Mouse (Mus musculus): ENCODE results near the gene Hlx. TPM values are rescaled to one million over a fixed set of nuclear protein-coding genes. Genes with fewer than 3 reads are reported as not detected.

Gene Hlx
- polyA plus RNA-seq, 1 experiment = 0.75 TPM

DNA sequence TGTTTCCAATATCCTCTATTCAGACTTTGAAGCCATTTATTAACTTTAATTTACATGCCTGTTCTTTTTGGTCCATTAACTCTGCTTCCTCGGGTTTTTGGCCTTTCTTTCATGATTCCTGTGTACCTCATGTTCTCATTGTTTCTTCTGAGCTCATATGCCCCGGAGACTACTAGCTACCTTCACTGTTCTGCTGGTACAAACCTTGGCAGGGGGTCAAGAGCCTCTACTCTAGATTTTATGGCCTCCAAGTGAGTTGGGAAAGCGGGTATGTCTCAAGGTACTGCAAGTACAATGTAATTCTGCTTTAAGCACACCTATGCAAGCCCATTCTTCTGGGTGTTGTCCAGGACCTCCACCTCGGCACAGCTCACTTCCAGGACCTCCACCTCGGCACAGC, 30.5 kb upstream of the Hlx start:
- H3K27ac ChIP-seq (ENCODE audit: insufficient read depth, low read length) = no peak overlapping the region
- H3K4me3 ChIP-seq (ENCODE audit: insufficient read depth, low read length) = no peak overlapping the region
- TF ChIP-seq POLR2A (IDR thresholded peaks at IDR 0.05; ENCODE audit: extremely low read depth, insufficient read depth, low read length) = no peak
- TF ChIP-seq CTCF (IDR thresholded peaks at IDR 0.05; ENCODE audit: extremely low read depth, insufficient read depth, low read length) = no peak
- H3K4me1 ChIP-seq (ENCODE audit: control insufficient read depth, insufficient read depth, low read length) = no peaks in the 10 kb centered on the region

DNA sequence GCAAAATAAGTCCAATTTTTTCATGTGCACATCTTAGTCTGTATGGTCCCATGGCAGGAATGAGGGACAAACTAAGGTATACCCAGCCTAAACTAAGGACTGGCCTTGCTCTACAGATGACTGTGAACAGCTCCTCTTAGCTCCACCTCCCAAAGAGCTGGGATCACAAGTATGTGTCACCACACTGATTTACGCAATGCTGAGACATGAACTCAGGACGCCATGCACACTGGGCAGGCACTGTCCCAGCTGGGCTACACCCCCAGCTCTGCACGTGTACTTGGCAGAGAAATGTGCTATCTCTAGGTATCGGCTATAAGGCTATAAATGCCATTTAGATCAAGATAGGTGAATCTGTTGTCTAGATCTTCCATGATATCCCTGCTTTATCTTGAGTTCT, 29.6 kb upstream of the Hlx start:
- Histone ChIP-seq H3K4me3 (ENCODE audit: insufficient read depth, low read length) (no peak overlapping the region), H3K4me1 (ENCODE audit: control insufficient read depth, insufficient read depth, low read length) (no peaks in the 10 kb centered on the region), H3K27ac (ENCODE audit: insufficient read depth, low read length) (no peak overlapping the region)
- TF ChIP-seq CTCF (IDR thresholded peaks at IDR 0.05; ENCODE audit: extremely low read depth, insufficient read depth, low read length) (no peak), POLR2A (IDR thresholded peaks at IDR 0.05; ENCODE audit: extremely low read depth, insufficient read depth, low read length) (no peak)

DNA sequence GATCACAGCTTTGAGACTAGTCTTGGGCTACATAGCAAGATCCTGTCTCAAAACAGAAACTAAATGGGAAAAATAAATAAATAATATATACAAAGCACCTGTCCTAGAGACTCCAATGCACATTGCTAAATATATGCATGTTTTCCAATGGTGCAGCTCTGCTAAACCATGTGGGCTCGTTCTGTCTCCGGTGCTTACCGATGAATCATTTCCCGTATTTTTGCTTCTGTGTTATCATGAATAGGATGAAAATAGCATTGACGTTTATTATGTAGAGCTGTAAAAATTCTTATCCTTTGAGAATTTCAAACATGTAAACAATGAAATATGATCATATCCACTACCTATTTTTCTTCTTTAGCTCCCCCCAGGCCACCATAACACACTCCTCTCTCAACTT, 20.3 kb upstream of the Hlx start:
- no peak for TF ChIP-seq CTCF (IDR thresholded peaks at IDR 0.05; ENCODE audit: extremely low read depth, insufficient read depth, low read length)
- no peak for TF ChIP-seq POLR2A (IDR thresholded peaks at IDR 0.05; ENCODE audit: extremely low read depth, insufficient read depth, low read length)
- no peak overlapping the region for H3K4me3 ChIP-seq (ENCODE audit: insufficient read depth, low read length)
- H3K4me1 ChIP-seq (ENCODE audit: control insufficient read depth, insufficient read depth, low read length) = no peaks in the 10 kb centered on the region
- H3K27ac ChIP-seq (ENCODE audit: insufficient read depth, low read length) = no peak overlapping the region

DNA sequence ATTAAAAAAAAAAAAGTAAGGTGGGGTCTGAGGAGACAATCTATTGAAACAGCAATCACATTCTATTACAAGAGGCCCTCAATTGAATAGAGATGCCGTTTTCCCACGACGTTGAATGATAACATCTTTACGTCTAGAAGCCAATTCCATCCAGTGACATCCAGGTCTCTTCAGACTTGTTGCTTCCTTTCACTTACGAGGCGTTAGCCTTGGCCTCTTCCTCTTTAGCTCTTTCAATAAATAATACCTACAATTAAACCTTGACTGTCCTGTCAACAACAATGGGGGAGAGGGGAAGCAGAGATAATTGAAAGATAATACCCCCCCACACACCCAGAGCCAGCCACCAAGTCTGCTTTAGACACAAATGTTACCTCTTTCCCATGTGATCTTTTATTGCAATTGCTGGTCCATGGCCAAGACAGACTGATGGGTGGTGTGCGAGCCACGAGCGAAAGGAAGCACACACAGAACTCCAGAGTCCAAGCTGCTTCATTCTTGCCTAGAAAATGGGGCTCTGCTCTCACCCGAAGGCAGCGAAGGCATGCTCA, 17.8 kb upstream of the Hlx start:
- Histone ChIP-seq H3K4me3 (ENCODE audit: insufficient read depth, low read length) (no peak overlapping the region), H3K4me1 (ENCODE audit: control insufficient read depth, insufficient read depth, low read length) (no peaks in the 10 kb centered on the region), H3K27ac (ENCODE audit: insufficient read depth, low read length) (no peak overlapping the region)
- TF ChIP-seq POLR2A (IDR thresholded peaks at IDR 0.05; ENCODE audit: extremely low read depth, insufficient read depth, low read length) = no peak

DNA sequence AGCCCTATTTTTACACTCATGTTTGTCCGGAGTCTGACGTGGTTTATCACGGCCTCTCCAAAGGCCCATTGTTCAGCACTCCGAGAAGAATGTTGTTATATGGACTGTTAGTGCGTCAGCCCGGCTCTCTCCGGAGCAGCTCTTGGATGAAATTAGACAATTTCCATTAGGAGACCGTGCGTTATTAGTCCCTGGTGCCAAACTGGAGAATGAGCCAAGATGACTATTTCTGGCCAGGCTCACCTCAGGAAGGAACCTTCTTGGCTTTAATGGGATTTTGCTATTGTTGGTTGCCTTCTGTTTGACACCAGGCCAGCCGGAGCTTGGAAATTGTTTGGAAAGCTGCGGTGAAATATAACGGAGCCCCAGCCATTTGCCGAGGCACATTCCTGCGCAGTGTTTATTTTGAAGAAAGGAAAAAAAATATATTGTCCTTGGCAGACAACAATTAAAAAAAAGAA, 16.3 kb upstream of the Hlx start:
- Histone ChIP-seq H3K4me1 (ENCODE audit: control insufficient read depth, insufficient read depth, low read length) (no peaks in the 10 kb centered on the region), H3K4me3 (ENCODE audit: insufficient read depth, low read length) (no peak overlapping the region), H3K27ac (ENCODE audit: insufficient read depth, low read length) (no peak overlapping the region)
- no peak for TF ChIP-seq POLR2A (IDR thresholded peaks at IDR 0.05; ENCODE audit: extremely low read depth, insufficient read depth, low read length)
- no peak for TF ChIP-seq CTCF (IDR thresholded peaks at IDR 0.05; ENCODE audit: extremely low read depth, insufficient read depth, low read length)

DNA sequence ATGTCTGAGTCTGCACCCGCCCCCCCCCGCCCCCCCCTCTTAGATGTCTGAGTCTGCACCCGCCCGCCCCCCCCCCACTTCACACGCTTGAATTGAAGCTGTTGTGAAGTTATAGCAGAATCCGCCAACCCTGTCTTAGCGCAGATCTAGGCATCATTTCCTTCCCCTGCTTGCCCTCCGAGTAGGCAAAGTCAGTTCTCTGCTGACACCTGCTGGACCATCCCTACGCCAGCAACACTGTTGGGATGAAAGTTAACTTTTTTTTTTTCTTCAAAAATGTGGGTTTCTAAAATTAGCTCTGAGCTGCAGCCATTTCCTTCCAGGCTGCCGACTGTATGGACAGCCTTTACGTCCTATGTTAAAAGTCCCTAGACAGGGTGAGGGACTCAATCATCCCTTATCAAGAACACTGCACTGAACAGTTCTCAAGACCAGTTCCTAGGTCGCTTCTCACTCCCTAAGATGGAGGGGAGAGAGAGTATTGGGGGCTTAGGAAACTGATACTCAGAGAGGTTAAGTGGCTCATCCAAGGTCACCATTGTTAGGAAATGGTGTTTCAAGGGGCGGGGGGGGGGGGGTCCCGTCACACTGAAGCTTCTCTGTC, 5.6 kb upstream of the Hlx start:
- Histone ChIP-seq H3K4me1 (ENCODE audit: control insufficient read depth, insufficient read depth, low read length) (no peaks in the 10 kb centered on the region), H3K4me3 (ENCODE audit: insufficient read depth, low read length) (no peak overlapping the region), H3K27ac (ENCODE audit: insufficient read depth, low read length) (no peak overlapping the region)
- TF ChIP-seq CTCF (IDR thresholded peaks at IDR 0.05; ENCODE audit: extremely low read depth, insufficient read depth, low read length) (peak; percentile 92), POLR2A (IDR thresholded peaks at IDR 0.05; ENCODE audit: extremely low read depth, insufficient read depth, low read length) (no peak)

DNA sequence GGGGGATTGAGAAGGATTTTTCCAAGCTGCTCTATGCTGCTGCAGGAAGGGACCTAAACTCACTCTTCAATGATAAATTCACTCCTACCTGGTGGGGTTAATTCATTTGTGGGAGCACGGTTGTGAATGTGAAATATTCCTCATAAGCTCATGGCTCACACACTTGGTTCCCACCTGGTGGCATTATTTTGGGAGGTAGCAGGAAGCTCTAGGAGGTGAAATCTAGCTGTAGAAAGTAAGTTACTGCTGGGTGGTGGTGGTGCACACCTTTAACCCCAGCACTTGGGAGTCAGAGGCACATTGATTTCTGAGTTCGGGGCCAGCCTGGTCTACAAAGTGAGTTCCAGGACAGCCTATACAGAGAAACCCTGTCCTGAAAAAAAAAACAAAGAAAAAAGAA, 4.8 kb upstream of the Hlx start:
- TF ChIP-seq CTCF (IDR thresholded peaks at IDR 0.05; ENCODE audit: extremely low read depth, insufficient read depth, low read length) (no peak), POLR2A (IDR thresholded peaks at IDR 0.05; ENCODE audit: extremely low read depth, insufficient read depth, low read length) (no peak)
- H3K4me3 ChIP-seq (ENCODE audit: insufficient read depth, low read length) = no peak overlapping the region
- no peak overlapping the region for H3K27ac ChIP-seq (ENCODE audit: insufficient read depth, low read length)
- H3K4me1 ChIP-seq (ENCODE audit: control insufficient read depth, insufficient read depth, low read length) = no peaks in the 10 kb centered on the region

DNA sequence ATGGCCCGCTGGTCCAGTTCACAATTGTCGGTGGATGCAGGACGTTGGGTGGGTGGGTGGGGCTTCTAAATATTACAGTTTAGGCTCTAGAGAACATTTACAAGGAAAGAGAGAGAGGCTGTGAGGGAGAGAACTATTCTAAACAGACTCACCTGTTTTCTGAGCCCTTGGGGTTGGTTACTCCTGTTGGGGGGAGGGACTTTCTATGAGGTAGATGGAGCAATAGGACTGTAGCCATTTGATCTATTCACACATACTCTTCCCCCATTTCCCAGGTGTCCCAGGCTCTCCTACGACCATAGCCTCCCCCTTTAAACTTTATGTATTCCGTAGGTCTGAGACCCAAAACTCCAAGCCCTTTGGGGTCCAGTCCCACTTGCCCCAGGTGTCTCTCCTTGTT, 3.8 kb upstream of the Hlx start:
- Histone ChIP-seq H3K27ac (ENCODE audit: insufficient read depth, low read length) (no peak overlapping the region), H3K4me3 (ENCODE audit: insufficient read depth, low read length) (no peak overlapping the region), H3K4me1 (ENCODE audit: control insufficient read depth, insufficient read depth, low read length) (no peaks in the 10 kb centered on the region)
- TF ChIP-seq POLR2A (IDR thresholded peaks at IDR 0.05; ENCODE audit: extremely low read depth, insufficient read depth, low read length) (no peak), CTCF (IDR thresholded peaks at IDR 0.05; ENCODE audit: extremely low read depth, insufficient read depth, low read length) (no peak)

DNA sequence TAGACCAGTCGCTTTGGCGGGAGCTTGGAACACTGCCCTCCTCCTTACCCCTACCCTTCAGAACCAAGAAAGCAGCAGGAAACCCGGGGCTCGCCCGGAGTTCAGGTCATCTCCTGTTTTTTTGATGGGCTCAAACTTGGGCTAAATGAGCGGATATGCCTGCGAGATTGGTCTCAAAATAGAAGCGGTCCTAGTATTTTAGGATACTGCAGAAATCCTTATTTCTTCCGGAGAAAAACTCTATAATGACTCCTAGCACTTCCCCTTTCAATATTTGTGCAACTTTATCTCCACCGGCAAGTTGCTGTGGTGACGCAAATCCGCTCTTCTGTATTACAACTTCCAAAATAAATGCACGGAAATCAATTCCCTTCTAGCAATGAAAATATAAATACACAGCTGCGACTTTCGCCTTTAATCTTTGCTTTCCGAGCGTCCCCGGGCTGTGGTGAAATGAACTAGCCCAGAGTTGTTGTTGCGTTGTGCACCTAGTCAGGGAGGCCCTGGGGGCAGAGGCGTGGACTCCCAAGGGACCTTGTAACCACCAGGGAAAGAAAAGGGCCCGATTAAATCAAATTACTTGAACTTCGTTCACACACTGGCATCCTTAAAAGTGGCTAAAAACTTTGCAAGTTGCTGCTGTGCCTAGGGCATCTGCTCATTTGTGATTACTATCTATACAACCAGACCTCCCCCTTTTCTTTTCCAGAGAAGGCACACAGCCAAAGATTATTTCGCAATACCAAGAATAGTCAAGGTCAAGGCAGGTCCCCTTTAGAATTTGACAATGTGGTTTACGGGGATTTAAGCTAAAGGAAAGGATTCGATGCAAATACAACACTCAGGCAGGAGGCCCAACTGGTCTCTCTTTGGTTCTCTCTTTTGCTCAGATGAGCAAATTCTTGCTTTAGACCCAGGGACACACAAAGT, 2.8 kb upstream of the Hlx start:
- Histone ChIP-seq H3K4me1 (ENCODE audit: control insufficient read depth, insufficient read depth, low read length) (no peaks in the 10 kb centered on the region), H3K27ac (ENCODE audit: insufficient read depth, low read length) (no peak overlapping the region), H3K4me3 (ENCODE audit: insufficient read depth, low read length) (no peak overlapping the region)
- TF ChIP-seq CTCF (IDR thresholded peaks at IDR 0.05; ENCODE audit: extremely low read depth, insufficient read depth, low read length) (no peak), POLR2A (IDR thresholded peaks at IDR 0.05; ENCODE audit: extremely low read depth, insufficient read depth, low read length) (no peak)
